Mouse (Mus musculus) heart, postnatal 0 days (tissue): ENCODE measurements at regions not wholly inside any gene's neighbourhood (a gene's known extent, or its start where the extent isn't known, plus 50 kb on each side); places are given as distances from the start of the nearest gene placed in this dataset.

Experiments used
- CTCF ChIP-seq: IDR thresholded peaks from 2 replicates; pipeline ENCODE4 v1.5.1; 2016; ENCODE audit warnings: antibody characterized with exemption, control low read depth, low read depth
- EP300 ChIP-seq: IDR thresholded peaks from 2 replicates; pipeline ENCODE4 v1.6.1; 2016; ENCODE audit warnings: antibody characterized with exemption, low read depth

DNA sequence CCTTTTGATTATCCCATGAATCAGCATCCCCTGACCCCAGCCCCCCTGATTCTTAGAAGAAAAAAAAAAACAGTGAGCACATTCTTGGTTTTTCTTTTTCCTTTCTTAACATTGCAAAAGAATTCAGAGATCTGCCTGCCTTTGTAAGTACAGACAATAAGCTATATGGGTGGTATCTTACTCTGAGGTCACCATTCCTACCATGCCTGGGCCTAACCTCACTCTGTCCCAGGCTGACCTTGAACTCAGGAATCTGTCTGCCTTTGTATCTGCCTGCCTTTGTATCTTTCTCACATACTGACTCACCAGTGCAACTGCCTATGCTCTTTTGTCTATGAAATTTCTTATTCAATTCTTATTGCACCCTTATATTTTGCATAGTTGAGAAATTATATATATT, 216.9 kb downstream of the Tex13c3 start:
- no peak for TF ChIP-seq CTCF
- TF ChIP-seq EP300 = no peak
